Mouse (Mus musculus) heart, adult 2 months (tissue): ENCODE measurements at regions not wholly inside any gene's neighbourhood (a gene's known extent, or its start where the extent isn't known, plus 50 kb on each side); places are given as distances from the start of the nearest gene placed in this dataset.
A peak's percentile ranks its signal among the peaks of the same experiment; 100 is the strongest.

Experiments used
- DNase-seq, 2 experiments: peaks; one replicate each; pipeline ENCODE4 v3.0.0; 2021
- H3K27ac ChIP-seq: fragments of 200-600 bp; 2 replicates; pipeline ENCODE4 v1.8.1; 2022
- H3K27me3 ChIP-seq: fragments of 200-500 bp; 2 replicates; pipeline ENCODE4 v1.6.1; 2012; ENCODE audit warnings: mild to moderate bottlenecking, low read length, inconsistent platforms, mixed read lengths; ENCODE audit not compliant: control insufficient read depth, insufficient read depth
- H3K36me3 ChIP-seq: fragments of 200-500 bp; 2 replicates; pipeline ENCODE4 v1.6.1; 2012; ENCODE audit warnings: low read length, inconsistent platforms; ENCODE audit not compliant: control insufficient read depth, insufficient read depth
- H3K4me1 ChIP-seq: fragments of 200-500 bp; 2 replicates; pipeline ENCODE4 v1.6.1; 2011; ENCODE audit warnings: low read length; ENCODE audit not compliant: control insufficient read depth, insufficient read depth
- H3K4me3 ChIP-seq: fragments of 200-600 bp; 2 replicates; pipeline ENCODE4 v1.8.1; 2022
- H3K79me2 ChIP-seq: fragments of 200-500 bp; replicated peaks from 2 replicates; pipeline ENCODE4 v1.6.1; 2012; ENCODE audit warnings: mild to moderate bottlenecking, inconsistent platforms, low read length, moderate library complexity, mixed read lengths; ENCODE audit not compliant: control insufficient read depth, insufficient read depth
- H3K9ac ChIP-seq: fragments of 200-500 bp; 2 replicates; pipeline ENCODE4 v1.6.1; 2012; ENCODE audit warnings: low read depth, mild to moderate bottlenecking, control low read depth, inconsistent platforms, low read length, mixed read lengths
- CTCF ChIP-seq: fragments of 200-600 bp; IDR thresholded peaks from 2 replicates; pipeline ENCODE4 v1.8.1; 2022; ENCODE audit warnings: antibody characterized with exemption, mild to moderate bottlenecking, moderate library complexity
- EP300 ChIP-seq: fragments of 200-500 bp; IDR thresholded peaks from 2 replicates; pipeline ENCODE4 v1.6.1; 2011; ENCODE audit warnings: low read depth, low read length, control low read depth; ENCODE audit not compliant: insufficient read depth
- POLR2A ChIP-seq: fragments of 200-500 bp; IDR thresholded peaks from 2 replicates; pipeline ENCODE4 v1.6.1; 2011; ENCODE audit warnings: mild to moderate bottlenecking, low read depth, low read length, control low read depth; ENCODE audit not compliant: insufficient read depth
- WGBS: fragments of 180-500 bp; shearing (Covaris S2); methylation state at CpG from one replicate; pipeline ENCODE4 v1.1.7; 2018; 5-methylcytosine and 5-hydroxymethylcytosine counted together
- intact Hi-C: fragments of 180-260 bp; cut with DNase I; formaldehyde crosslinking; loops from one replicate; pipeline ENCODE4 v1.15.1; 2025

DNA sequence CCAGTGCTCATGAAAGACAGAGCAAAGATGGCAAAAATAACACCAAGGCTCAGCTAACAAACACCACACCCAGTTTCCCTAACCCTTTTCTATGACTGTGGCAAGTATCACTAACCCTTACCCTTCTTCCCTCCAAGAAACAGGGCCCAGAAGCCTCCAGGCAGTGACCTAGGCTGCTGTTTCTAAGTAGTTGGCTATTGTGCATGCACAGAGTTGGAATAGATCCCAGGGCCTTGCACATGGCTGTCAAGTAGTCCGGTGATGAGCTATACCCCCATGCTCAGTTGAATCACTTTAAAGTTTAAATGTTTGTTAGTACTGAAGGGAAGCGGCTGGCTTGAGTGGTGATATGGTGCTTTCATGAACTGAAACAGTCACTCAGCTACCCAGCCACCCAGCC lies 53.9 kb upstream of the Arntl start:
- 72% methylated on average over 2 of the region's 2 CpGs for WGBS

DNA sequence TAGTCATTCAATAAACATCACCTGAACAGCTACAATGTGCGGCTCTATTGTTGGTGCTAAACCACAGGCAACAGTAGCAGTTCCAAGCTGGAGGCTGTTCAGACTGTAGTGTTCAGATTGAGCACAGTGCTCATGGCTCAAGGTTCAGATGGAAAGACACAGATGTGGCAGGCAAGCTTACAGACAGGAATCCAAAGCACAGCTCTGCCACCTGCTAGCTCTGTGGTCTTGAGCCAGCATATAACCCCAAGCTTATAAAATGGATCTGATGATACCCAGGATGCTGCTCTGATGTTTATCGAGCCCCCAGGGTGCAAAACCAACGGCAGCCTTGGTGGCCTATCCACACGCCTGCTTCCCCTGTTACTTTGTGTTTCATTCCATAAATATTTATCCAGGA lies 53.2 kb upstream of the Arntl start:
- no peak for DNase-seq
- H3K4me3 ChIP-seq: no peak overlapping the region
- peaks cover 26% of the 10 kb centered on the region for H3K4me1 ChIP-seq
- H3K79me2 ChIP-seq: no peaks in the 10 kb centered on the region
- WGBS: 86% methylated on average over 4 of the region's 4 CpGs
- TF ChIP-seq CTCF: no peak
- no peak for TF ChIP-seq EP300
- TF ChIP-seq POLR2A: no peak
- peaks cover 10% of the 10 kb centered on the region for H3K36me3 ChIP-seq
- intact Hi-C loops: no loop called here
- H3K27me3 ChIP-seq: no peaks in the 10 kb centered on the region
- H3K9ac ChIP-seq: no peak overlapping the region
- no peak overlapping the region for H3K27ac ChIP-seq

More for the DNA sequence above, 53.9 kb upstream of the Arntl start:
- H3K27ac ChIP-seq: no peak overlapping the region
- peaks cover 26% of the 10 kb centered on the region for H3K4me1 ChIP-seq
- H3K36me3 ChIP-seq: peaks cover 10% of the 10 kb centered on the region
- no peaks in the 10 kb centered on the region for H3K27me3 ChIP-seq
- no peak overlapping the region for H3K9ac ChIP-seq
- TF ChIP-seq CTCF (no peak), POLR2A (no peak), EP300 (no peak)
- no peak for DNase-seq
- no peak overlapping the region for H3K4me3 ChIP-seq
- intact Hi-C loops: no loop called here
- H3K79me2 ChIP-seq: no peaks in the 10 kb centered on the region

DNA sequence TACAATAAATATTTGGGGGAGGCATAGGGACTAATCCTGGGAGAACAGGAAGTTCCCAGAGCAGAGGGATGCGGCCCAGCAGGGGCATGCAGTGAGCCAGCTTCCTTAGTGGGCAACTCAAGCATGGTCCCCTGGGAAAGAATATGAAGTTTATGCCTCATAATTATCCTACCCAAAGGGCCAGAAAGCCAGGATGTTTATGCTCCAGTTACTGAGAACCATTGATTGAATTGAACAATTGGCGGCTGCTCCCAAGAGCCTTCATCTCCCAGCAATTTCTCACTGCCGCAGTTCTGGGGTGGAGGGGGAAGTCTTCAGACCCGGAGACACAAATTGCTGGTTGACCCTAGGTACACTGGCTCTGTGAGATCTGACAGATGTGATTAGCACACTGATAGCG lies 50.9 kb upstream of the Arntl start:
- H3K9ac ChIP-seq: no peak overlapping the region
- no peak overlapping the region for H3K4me3 ChIP-seq
- H3K79me2 ChIP-seq: no peaks in the 10 kb centered on the region
- no peak for TF ChIP-seq EP300
- TF ChIP-seq CTCF: no peak
- no peak for TF ChIP-seq POLR2A
- intact Hi-C loops: no loop called here
- WGBS: 69% methylated on average over 5 of the region's 5 CpGs
- H3K27me3 ChIP-seq: no peaks in the 10 kb centered on the region
- H3K36me3 ChIP-seq: peaks cover 10% of the 10 kb centered on the region
- peaks cover 14% of the 10 kb centered on the region for H3K4me1 ChIP-seq
- peak overlapping the region; percentile 56 for H3K27ac ChIP-seq
- DNase-seq: no peak

DNA sequence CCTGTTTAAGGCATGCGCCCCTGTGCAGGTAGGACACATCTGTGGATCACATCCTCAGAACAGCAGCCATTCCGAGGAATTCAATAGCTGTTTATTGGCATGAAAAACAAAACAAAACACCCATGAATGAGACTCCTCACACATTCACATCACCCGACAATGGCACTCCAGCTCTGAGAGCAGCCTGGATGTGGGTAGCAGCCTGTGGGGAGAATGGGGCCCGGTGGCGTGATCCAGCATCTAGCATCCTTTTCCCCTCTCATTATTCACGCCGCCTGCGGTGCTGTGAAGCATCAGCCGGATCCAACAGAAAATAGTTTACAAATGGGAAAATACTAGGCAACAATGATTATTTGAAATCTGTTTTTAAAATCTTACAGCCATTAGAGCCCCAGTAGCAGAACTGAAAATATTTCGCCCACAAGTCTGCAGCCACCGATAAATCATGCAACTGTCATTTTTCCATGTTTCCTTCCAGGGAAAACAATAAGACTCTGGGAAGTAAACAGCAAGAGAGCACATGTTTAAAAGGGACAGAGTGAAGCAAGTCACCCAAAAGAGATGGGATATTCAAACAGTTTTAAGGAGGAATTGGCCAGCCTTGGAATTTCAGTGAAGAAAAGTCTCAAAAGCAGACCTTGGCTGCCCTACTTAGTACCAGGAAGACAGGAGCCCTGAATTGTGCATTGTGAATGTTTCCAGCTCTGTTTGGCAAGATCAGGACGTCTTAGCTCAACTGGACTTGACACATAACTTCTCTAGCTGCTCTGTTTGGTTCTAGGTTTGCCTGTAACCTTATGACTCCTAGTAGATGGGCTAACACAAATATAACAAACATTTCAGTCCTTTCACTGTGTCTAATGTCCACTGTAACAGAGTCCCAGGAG lies 50.2 kb upstream of the Arntl start:
- Histone ChIP-seq H3K4me3 (no peak overlapping the region), H3K27me3 (no peaks in the 10 kb centered on the region), H3K36me3 (peaks cover 10% of the 10 kb centered on the region), H3K79me2 (no peaks in the 10 kb centered on the region), H3K4me1 (peaks cover 10% of the 10 kb centered on the region), H3K27ac (peak overlapping the region; percentile 56), H3K9ac (no peak overlapping the region)
- no peak for DNase-seq
- 44% methylated on average over 12 of the region's 12 CpGs for WGBS
- intact Hi-C loops: no loop called here
- TF ChIP-seq EP300: no peak
- TF ChIP-seq POLR2A: no peak
- TF ChIP-seq CTCF: no peak
